Mouse (Mus musculus) cerebellum, adult 2 months (tissue): ENCODE measurements around the gene Nsmf.

Experiments
- CTCF ChIP-seq: fragments of 200-500 bp; IDR thresholded peaks from 2 replicates; pipeline ENCODE4 v1.5.1; 2011; ENCODE audit warnings: low read depth, mild to moderate bottlenecking, control low read depth, low read length, moderate library complexity, borderline replicate concordance; ENCODE audit not compliant: insufficient read depth
- POLR2A ChIP-seq: fragments of 200-500 bp; IDR thresholded peaks from 2 replicates; pipeline ENCODE4 v1.6.1; 2011; ENCODE audit warnings: low read length, control low read depth, borderline replicate concordance; ENCODE audit not compliant: insufficient read depth

- TF ChIP-seq POLR2A (no peak), CTCF (no peak)
These were observed 15.4 kb downstream of the Nsmf start for GRCm38 (mm10) chr2:25069537-25069936.
